Mouse (Mus musculus): ENCODE results near the gene Ntsr2. TPM values are rescaled to one million over a fixed set of nuclear protein-coding genes. Genes with fewer than 3 reads are reported as not detected.

Gene Ntsr2
- polyA plus RNA-seq, 2 experiments, result not detected

DNA sequence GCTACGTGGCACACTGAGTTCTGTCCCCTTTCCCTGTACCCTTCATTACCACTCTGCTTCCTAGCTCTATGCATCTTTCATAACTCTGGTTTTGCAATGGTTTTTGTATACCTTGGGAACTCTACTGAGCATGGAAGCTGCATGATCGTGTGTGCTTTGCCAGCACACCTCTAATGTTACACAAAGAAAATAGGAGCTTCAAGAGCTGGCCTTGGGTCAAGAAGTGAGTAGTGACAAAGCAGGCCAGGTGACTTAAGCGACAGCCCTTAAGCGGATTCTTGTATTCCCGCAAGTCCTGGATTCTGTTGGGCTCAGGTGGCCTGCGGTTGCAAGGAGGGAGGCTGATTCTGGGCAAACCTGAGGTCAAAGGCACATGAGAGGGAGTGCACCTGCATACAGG lies 4.9 kb upstream of the Ntsr2 start:
- Histone ChIP-seq H3K4me2 (replicated peaks; ENCODE audit: low read depth, low read length, severe bottlenecking) (no peak overlapping the region), H3K27me3 (ENCODE audit: control insufficient read depth, insufficient read depth, low read length) (peaks cover 14% of the 10 kb centered on the region), H3K9me3 (ENCODE audit: control insufficient read depth, low read length) (no peaks in the 10 kb centered on the region), H3K9ac (ENCODE audit: low read depth, low read length, severe bottlenecking) (no peak overlapping the region), H3K27ac (replicated peaks; ENCODE audit: low read depth, low read length) (no peak overlapping the region), H3K4me1 (ENCODE audit: control insufficient read depth, insufficient read depth, low read length) (no peaks in the 10 kb centered on the region; the same call in 1 of the 2 replicates), H3K4me3 (replicated peaks; ENCODE audit: low read length) (no peak overlapping the region), H3K36me3 (ENCODE audit: control insufficient read depth, insufficient read depth, low read length) (no peaks in the 10 kb centered on the region)
- DNase-seq (ENCODE audit: low spot score), result no peak
- WGBS, result 86% methylated on average over 6 of the region's 6 CpGs
- TF ChIP-seq POLR2A (IDR thresholded peaks at IDR 0.05; ENCODE audit: borderline replicate concordance, extremely low read depth, insufficient read depth, insufficient read length), result no peak
- ATAC-seq (ENCODE audit: low FRiP score, low read depth), result no peak

DNA sequence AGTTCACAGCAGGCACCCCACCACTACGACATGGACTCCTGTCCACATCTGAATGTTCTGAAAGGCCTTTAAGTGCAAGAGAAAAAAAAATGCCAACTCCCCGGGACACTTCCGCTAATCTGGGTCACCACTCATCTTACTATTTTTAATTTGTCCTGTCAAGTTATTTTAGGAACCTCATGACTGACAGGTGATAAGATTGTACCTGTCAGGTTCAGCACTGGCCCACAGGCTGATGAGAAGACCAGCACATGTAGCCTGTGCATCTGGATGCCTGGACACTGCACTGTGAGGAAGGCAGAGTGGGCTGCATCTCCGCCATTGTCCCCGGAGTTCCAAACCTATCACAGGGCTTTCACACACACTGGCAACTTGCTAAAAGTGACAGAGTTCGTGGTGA lies 3.4 kb upstream of the Ntsr2 start:
- DNase-seq (ENCODE audit: low spot score) (no peak), ATAC-seq (ENCODE audit: low FRiP score, low read depth) (no peak)
- Histone ChIP-seq H3K4me1 (ENCODE audit: control insufficient read depth, insufficient read depth, low read length) (peaks cover 3% of the 10 kb centered on the region; the same call in 1 of the 2 replicates), H3K9ac (ENCODE audit: low read depth, low read length, severe bottlenecking) (no peak overlapping the region), H3K9me3 (ENCODE audit: control insufficient read depth, low read length) (no peaks in the 10 kb centered on the region), H3K27ac (replicated peaks; ENCODE audit: low read depth, low read length) (no peak overlapping the region), H3K4me2 (replicated peaks; ENCODE audit: low read depth, low read length, severe bottlenecking) (no peak overlapping the region), H3K27me3 (ENCODE audit: control insufficient read depth, insufficient read depth, low read length) (peaks cover 29% of the 10 kb centered on the region), H3K36me3 (ENCODE audit: control insufficient read depth, insufficient read depth, low read length) (no peaks in the 10 kb centered on the region), H3K4me3 (replicated peaks; ENCODE audit: low read length) (no peak overlapping the region)
- no peak for TF ChIP-seq POLR2A (IDR thresholded peaks at IDR 0.05; ENCODE audit: borderline replicate concordance, extremely low read depth, insufficient read depth, insufficient read length)
- WGBS, result 80% methylated on average over 6 of the region's 6 CpGs

DNA sequence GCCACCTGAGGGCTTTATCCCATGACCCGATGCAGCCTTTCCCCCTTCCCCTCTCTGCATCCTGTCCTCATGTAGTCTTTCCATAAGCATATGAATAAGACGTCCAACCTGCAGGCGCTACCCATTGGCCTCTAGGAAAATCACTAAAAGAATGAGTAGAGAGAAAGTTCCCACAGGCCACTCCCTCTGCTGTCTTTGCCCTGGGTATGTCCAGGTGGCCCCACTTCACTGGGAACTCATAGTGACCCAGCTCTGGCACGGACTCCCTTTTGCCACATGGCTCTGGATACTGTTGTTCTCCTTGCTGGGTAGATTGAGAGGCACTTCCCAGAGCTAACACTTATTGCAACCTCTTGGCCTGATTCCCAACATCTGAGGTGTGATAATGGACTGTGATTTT lies 2.4 kb downstream of the Ntsr2 start:
- H3K9me3 ChIP-seq (ENCODE audit: control insufficient read depth, low read length), result no peaks in the 10 kb centered on the region
- ATAC-seq (ENCODE audit: low FRiP score, low read depth) (no peak), DNase-seq (ENCODE audit: low spot score) (no peak)
- no peak overlapping the region for H3K4me2 ChIP-seq (replicated peaks; ENCODE audit: low read depth, low read length, severe bottlenecking)
- peaks cover 35% of the 10 kb centered on the region for H3K27me3 ChIP-seq (ENCODE audit: control insufficient read depth, insufficient read depth, low read length)
- H3K27ac ChIP-seq (replicated peaks; ENCODE audit: low read depth, low read length), result no peak overlapping the region
- no peak overlapping the region for H3K4me3 ChIP-seq (replicated peaks; ENCODE audit: low read length)
- no peaks in the 10 kb centered on the region for H3K36me3 ChIP-seq (ENCODE audit: control insufficient read depth, insufficient read depth, low read length)
- no peak for TF ChIP-seq POLR2A (IDR thresholded peaks at IDR 0.05; ENCODE audit: borderline replicate concordance, extremely low read depth, insufficient read depth, insufficient read length)
- 80% methylated on average over 4 of the region's 4 CpGs for WGBS
- H3K4me1 ChIP-seq (ENCODE audit: control insufficient read depth, insufficient read depth, low read length), result peaks cover 3% of the 10 kb centered on the region; the same call in 1 of the 2 replicates
- H3K9ac ChIP-seq (ENCODE audit: low read depth, low read length, severe bottlenecking), result no peak overlapping the region

DNA sequence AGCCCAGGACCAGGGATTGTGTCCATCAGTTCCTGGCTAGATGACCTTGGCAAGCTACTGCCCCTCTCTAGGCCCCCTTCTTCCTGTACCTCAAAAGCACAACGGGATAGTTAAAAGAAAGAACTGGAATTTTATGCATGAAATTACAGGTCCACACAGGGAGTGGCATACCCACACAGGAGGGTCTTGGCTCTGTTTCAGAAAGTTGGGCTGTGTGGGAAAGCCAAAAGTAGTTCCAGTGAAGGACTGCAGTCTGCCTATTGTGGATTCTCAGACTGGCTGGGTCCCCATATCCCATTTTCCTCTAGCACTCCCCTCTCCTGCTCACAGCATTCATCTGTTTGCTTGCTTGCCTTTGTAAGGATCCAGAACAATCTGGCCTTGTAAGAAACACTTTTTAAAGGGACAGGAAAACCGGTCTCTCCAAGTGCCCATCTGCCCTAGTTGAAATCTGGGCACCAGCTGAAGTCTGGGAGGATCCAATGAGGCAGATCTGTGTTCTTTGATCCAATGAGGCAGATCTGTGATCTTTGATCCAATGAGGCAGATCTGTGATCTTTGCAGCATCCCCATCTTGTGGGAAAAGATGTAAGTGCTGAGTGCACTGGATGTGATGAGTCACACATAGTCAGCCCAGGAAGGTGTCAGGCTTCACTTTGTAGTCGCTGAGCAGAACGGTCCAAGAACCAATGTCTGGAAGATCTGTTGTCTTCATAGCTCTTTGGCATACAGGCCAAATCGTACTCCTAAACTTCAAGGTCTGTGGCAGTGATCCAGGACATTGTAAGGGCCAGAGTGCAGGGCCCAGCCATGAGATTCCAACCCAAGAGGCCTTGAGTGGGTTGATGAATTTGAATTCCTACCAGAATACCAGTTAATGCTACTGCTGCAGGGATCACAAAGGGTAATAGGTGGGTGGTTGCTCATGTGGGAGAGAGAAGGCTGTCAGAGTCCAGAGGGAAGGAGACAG lies 4.0 kb downstream of the Ntsr2 start:
- Histone ChIP-seq H3K36me3 (ENCODE audit: control insufficient read depth, insufficient read depth, low read length) (no peaks in the 10 kb centered on the region), H3K4me2 (replicated peaks; ENCODE audit: low read depth, low read length, severe bottlenecking) (no peak overlapping the region), H3K9me3 (ENCODE audit: control insufficient read depth, low read length) (no peaks in the 10 kb centered on the region), H3K4me3 (replicated peaks; ENCODE audit: low read length) (no peak overlapping the region), H3K9ac (ENCODE audit: low read depth, low read length, severe bottlenecking) (no peak overlapping the region), H3K27ac (replicated peaks; ENCODE audit: low read depth, low read length) (no peak overlapping the region), H3K4me1 (ENCODE audit: control insufficient read depth, insufficient read depth, low read length) (peaks cover 3% of the 10 kb centered on the region; the same call in 1 of the 2 replicates), H3K27me3 (ENCODE audit: control insufficient read depth, insufficient read depth, low read length) (peaks cover 29% of the 10 kb centered on the region)
- DNase-seq (ENCODE audit: low spot score) (no peak), ATAC-seq (ENCODE audit: low FRiP score, low read depth) (no peak)
- 70% methylated on average over 5 of the region's 5 CpGs for WGBS
- no peak for TF ChIP-seq POLR2A (IDR thresholded peaks at IDR 0.05; ENCODE audit: borderline replicate concordance, extremely low read depth, insufficient read depth, insufficient read length)

DNA sequence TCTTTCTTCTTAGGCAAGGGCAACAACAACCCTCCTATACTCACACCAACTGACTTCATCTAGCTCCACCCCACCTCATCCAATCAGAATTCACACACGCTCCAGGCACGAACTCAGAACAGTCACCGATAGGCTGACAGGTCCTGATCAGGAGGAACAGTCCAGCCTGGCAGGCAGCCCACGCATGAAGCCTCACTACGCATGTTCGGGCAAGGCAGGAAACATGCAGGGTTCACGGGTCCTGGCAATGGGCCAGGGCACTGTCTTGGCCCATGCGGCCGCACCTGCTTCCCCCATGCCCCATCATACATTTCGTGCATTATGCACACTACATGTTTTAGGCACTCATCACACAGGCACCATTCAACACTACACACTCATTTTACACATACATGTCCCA lies 8.3 kb downstream of the Ntsr2 start:
- no peak overlapping the region for H3K9ac ChIP-seq (ENCODE audit: low read depth, low read length, severe bottlenecking)
- H3K4me2 ChIP-seq (replicated peaks; ENCODE audit: low read depth, low read length, severe bottlenecking), result no peak overlapping the region
- no peaks in the 10 kb centered on the region for H3K4me1 ChIP-seq (ENCODE audit: control insufficient read depth, insufficient read depth, low read length)
- TF ChIP-seq POLR2A (IDR thresholded peaks at IDR 0.05; ENCODE audit: borderline replicate concordance, extremely low read depth, insufficient read depth, insufficient read length), result no peak
- no peak overlapping the region for H3K4me3 ChIP-seq (replicated peaks; ENCODE audit: low read length)
- DNase-seq (ENCODE audit: low spot score) (no peak), ATAC-seq (ENCODE audit: low FRiP score, low read depth) (no peak)
- H3K36me3 ChIP-seq (ENCODE audit: control insufficient read depth, insufficient read depth, low read length), result no peaks in the 10 kb centered on the region
- H3K9me3 ChIP-seq (ENCODE audit: control insufficient read depth, low read length), result no peaks in the 10 kb centered on the region
- no peaks in the 10 kb centered on the region for H3K27me3 ChIP-seq (ENCODE audit: control insufficient read depth, insufficient read depth, low read length)
- no peak overlapping the region for H3K27ac ChIP-seq (replicated peaks; ENCODE audit: low read depth, low read length)
- WGBS, result 78% methylated on average over 10 of the region's 10 CpGs
